Mouse (Mus musculus) heart, adult 2 months (tissue): ENCODE measurements around the gene Olfr23. TPM values are rescaled to one million over a fixed set of nuclear protein-coding genes. Genes with fewer than 3 reads are reported as not detected.
"Not testable (repeated sequence)": the region's sequence is repeated elsewhere in the genome, so short reads cannot be mapped to it uniquely, and the experiment has no call there.

Experiments
- DNase-seq, 2 experiments: peaks; one replicate each; pipeline ENCODE4 v3.0.0; 2021
- H3K27ac ChIP-seq: fragments of 200-600 bp; 2 replicates; pipeline ENCODE4 v1.8.1; 2022
- H3K27me3 ChIP-seq: fragments of 200-500 bp; 2 replicates; pipeline ENCODE4 v1.6.1; 2012; ENCODE audit warnings: mild to moderate bottlenecking, low read length, inconsistent platforms, mixed read lengths; ENCODE audit not compliant: control insufficient read depth, insufficient read depth
- H3K36me3 ChIP-seq: fragments of 200-500 bp; 2 replicates; pipeline ENCODE4 v1.6.1; 2012; ENCODE audit warnings: low read length, inconsistent platforms; ENCODE audit not compliant: control insufficient read depth, insufficient read depth
- H3K4me1 ChIP-seq: fragments of 200-500 bp; 2 replicates; pipeline ENCODE4 v1.6.1; 2011; ENCODE audit warnings: low read length; ENCODE audit not compliant: control insufficient read depth, insufficient read depth
- H3K4me3 ChIP-seq: fragments of 200-600 bp; 2 replicates; pipeline ENCODE4 v1.8.1; 2022
- H3K79me2 ChIP-seq: fragments of 200-500 bp; replicated peaks from 2 replicates; pipeline ENCODE4 v1.6.1; 2012; ENCODE audit warnings: mild to moderate bottlenecking, inconsistent platforms, low read length, moderate library complexity, mixed read lengths; ENCODE audit not compliant: control insufficient read depth, insufficient read depth
- H3K9ac ChIP-seq: fragments of 200-500 bp; 2 replicates; pipeline ENCODE4 v1.6.1; 2012; ENCODE audit warnings: low read depth, mild to moderate bottlenecking, control low read depth, inconsistent platforms, low read length, mixed read lengths
- CTCF ChIP-seq: fragments of 200-600 bp; IDR thresholded peaks from 2 replicates; pipeline ENCODE4 v1.8.1; 2022; ENCODE audit warnings: antibody characterized with exemption, mild to moderate bottlenecking, moderate library complexity
- EP300 ChIP-seq: fragments of 200-500 bp; IDR thresholded peaks from 2 replicates; pipeline ENCODE4 v1.6.1; 2011; ENCODE audit warnings: low read depth, low read length, control low read depth; ENCODE audit not compliant: insufficient read depth
- POLR2A ChIP-seq: fragments of 200-500 bp; IDR thresholded peaks from 2 replicates; pipeline ENCODE4 v1.6.1; 2011; ENCODE audit warnings: mild to moderate bottlenecking, low read depth, low read length, control low read depth; ENCODE audit not compliant: insufficient read depth
- WGBS: fragments of 180-500 bp; shearing (Covaris S2); methylation state at CpG from one replicate; pipeline ENCODE4 v1.1.7; 2018; 5-methylcytosine and 5-hydroxymethylcytosine counted together
- intact Hi-C: fragments of 180-260 bp; cut with DNase I; formaldehyde crosslinking; loops from one replicate; pipeline ENCODE4 v1.15.1; 2025
- long read RNA-seq: library from polyadenylated mRNA; stranded (forward); transcript quantifications from one replicate; pipeline ENCODE4 v2.0.0, GENCODE M21; 2021
- polyA plus RNA-seq: library from polyadenylated mRNA; depleted of rRNA; stranded (reverse); fragments of >200 nt; gene quantifications from 2 replicates; pipeline ENCODE4 v1.2.3, GENCODE M21; 2012; rRNA removed
- total RNA-seq, 2 experiments: library from RNA; stranded (reverse); gene quantifications; 2 replicates each; pipeline ENCODE4 v1.2.3; 2021

Olfr23 gene
- total RNA-seq (not detected), polyA plus RNA-seq (not detected in 2 replicates)
- long read RNA-seq = 0 reads

DNA sequence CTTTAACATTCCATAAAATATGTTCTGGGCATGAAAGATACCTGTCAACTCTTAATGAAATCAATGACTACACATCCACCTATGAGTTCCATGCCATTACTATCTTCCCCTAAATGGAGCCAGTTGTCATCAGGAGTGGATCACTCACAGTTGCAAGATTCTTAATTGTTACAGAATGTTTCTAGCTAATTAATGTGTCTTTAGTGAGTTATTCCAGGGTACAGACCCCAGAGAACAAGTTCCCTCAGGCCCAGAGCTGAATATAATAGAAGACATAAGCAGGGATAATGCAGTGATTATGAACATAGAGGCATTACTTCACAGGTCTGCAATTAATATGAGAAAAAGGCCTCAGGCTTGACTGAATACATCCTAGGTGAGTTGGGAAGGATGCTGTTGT is at the start of gene Olfr23:
Gene Olfr23 (plus strand): TSS at position 301 of the 400 bp plus-strand sequence.
- H3K27ac ChIP-seq = no peak within 1 kb of the TSS
- H3K4me3 ChIP-seq = no peak within 1 kb of the TSS
- DNase-seq = no peak
- H3K4me1 ChIP-seq = no peaks in the 10 kb centered on the region
- no peaks in the 10 kb centered on the region for H3K79me2 ChIP-seq
- TF ChIP-seq CTCF = no peak
- TF ChIP-seq POLR2A = no peak
- no peak for TF ChIP-seq EP300
- H3K27me3 ChIP-seq = no peaks in the 10 kb centered on the region
- H3K36me3 ChIP-seq = no peaks in the 10 kb centered on the region
- H3K9ac ChIP-seq = no peak within 1 kb of the TSS
- intact Hi-C loops = no loop called here

GRCm38 (mm10) chr11:73890671-73891070 is 45.8 kb upstream of the Olfr23 start, which contains the start of gene Olfr394:
Gene Olfr394 (minus strand): TSS chr11:73890771.
- Histone ChIP-seq H3K9ac (no peak within 1 kb of the TSS), H3K4me1 (no peaks in the 10 kb centered on the region), H3K4me3 (no peak within 1 kb of the TSS), H3K79me2 (no peaks in the 10 kb centered on the region), H3K27me3 (no peaks in the 10 kb centered on the region), H3K27ac (no peak within 1 kb of the TSS), H3K36me3 (no peaks in the 10 kb centered on the region)
- WGBS = 78% methylated on average over 1 of the region's 1 CpGs
- intact Hi-C loops = no loop called here
- DNase-seq = no peak
- TF ChIP-seq EP300 (no peak), POLR2A (no peak), CTCF (no peak)

DNA sequence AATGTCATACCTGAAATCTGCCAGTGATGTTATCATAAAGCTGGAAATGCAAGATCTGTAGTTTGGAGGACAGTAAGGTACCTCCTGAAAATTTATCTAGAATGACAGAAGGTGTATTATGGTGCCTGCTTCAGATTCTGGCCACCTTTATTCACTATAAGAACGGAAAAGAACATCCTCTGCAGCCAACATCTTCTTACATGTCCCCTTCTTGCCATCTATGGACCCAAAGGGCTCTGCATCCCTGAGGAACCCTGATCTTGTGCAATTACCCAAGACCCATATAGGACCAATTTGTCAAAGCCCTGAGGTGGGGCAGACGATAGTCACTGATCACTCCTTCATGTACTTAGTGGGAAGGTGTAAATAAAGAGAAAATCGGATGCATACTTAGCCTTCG is 27.3 kb upstream of the Olfr23 start, which contains the start of gene Olfr395:
Gene Olfr395 (minus strand): TSS at position 101 of the 400 bp plus-strand sequence.
- DNase-seq, intact Hi-C loops, H3K9ac ChIP-seq, H3K79me2 ChIP-seq, H3K27me3 ChIP-seq, H3K4me3 ChIP-seq, H3K36me3 ChIP-seq, H3K4me1 ChIP-seq, H3K27ac ChIP-seq: not testable (repeated sequence)
- WGBS = 70% methylated on average over 4 of the region's 4 CpGs

DNA sequence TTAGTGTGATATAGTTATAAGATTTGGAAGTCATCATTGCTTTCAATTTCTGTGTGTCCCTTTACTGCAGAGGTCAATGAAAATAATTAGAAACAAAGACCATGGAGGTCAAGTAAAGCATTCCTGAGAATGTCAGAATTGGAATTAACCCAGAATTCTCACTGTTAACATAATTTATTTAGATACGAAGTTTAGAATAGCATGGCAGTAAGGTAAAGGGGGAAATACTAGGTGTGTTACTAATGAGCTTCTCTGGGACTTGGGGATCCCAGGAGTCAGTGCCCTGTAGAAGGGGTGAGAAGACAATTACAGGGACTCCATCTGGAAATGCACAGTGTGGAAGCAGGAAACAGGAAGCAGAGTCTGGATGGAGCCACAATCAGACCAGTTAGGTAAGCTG is 24.0 kb downstream of the Olfr23 start, which contains the start of gene Olfr397:
Gene Olfr397 (plus strand): TSS at position 301 of the 400 bp plus-strand sequence.
- H3K9ac ChIP-seq = no peak within 1 kb of the TSS
- H3K79me2 ChIP-seq = no peaks in the 10 kb centered on the region
- TF ChIP-seq POLR2A = no peak
- no peak for TF ChIP-seq EP300
- TF ChIP-seq CTCF = no peak
- H3K36me3 ChIP-seq = no peaks in the 10 kb centered on the region
- H3K4me1 ChIP-seq = no peaks in the 10 kb centered on the region
- H3K4me3 ChIP-seq = no peak within 1 kb of the TSS
- intact Hi-C loops = no loop called here
- DNase-seq = no peak
- WGBS = 58% methylated on average over 1 of the region's 1 CpGs
- no peaks in the 10 kb centered on the region for H3K27me3 ChIP-seq
- no peak within 1 kb of the TSS for H3K27ac ChIP-seq

DNA sequence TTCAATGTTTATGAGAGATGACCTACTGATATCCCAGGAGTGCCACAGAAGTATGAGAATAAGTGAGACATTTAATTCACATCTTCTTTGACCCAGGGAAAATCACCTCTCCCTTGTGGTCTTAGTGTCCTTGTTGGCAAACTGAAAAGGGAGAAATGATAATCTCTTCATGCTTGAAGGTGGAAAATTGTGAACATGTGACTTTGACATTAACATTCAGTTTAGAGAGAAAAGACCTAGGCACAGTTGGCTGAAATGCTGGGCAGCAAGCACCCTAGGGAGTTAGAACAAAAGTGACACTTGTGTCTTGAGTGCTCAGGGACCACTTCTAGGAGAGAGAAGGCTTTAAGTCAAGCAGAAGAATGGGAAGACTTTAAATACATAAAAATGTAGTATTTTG is 53.8 kb downstream of the Olfr23 start, which contains the start of gene Olfr398:
Gene Olfr398 (minus strand): TSS at position 101 of the 400 bp plus-strand sequence.
- Histone ChIP-seq H3K27ac (no peak within 1 kb of the TSS), H3K27me3 (no peaks in the 10 kb centered on the region), H3K4me3 (no peak within 1 kb of the TSS), H3K4me1 (no peaks in the 10 kb centered on the region), H3K79me2 (no peaks in the 10 kb centered on the region), H3K36me3 (no peaks in the 10 kb centered on the region), H3K9ac (no peak within 1 kb of the TSS)
- TF ChIP-seq POLR2A (no peak), CTCF (no peak), EP300 (no peak)
- DNase-seq = no peak
- intact Hi-C loops = no loop called here

Other genes with a start within 250 kb of the Olfr23 start
- gene Zfp735, start 247.9 kb upstream of the Olfr23 start, total RNA-seq = not detected
- gene Zfp735, start 247.9 kb upstream of the Olfr23 start, polyA plus RNA-seq = not detected in 2 replicates
- not detected for gene Olfr389, start 156.0 kb upstream of the Olfr23 start, total RNA-seq
- gene Olfr389, start 156.0 kb upstream of the Olfr23 start, polyA plus RNA-seq = not detected in 2 replicates
- gene Olfr390, start 153.7 kb upstream of the Olfr23 start, total RNA-seq = not detected
- gene Olfr390, start 153.7 kb upstream of the Olfr23 start, polyA plus RNA-seq = not detected in 2 replicates
- not detected for gene Olfr391-ps, start 133.6 kb upstream of the Olfr23 start, total RNA-seq
- gene Olfr391-ps, start 133.6 kb upstream of the Olfr23 start, polyA plus RNA-seq = not detected in 2 replicates
- gene Olfr392, start 119.6 kb upstream of the Olfr23 start, total RNA-seq = not detected
- not detected in 2 replicates for gene Olfr392, start 119.6 kb upstream of the Olfr23 start, polyA plus RNA-seq
- not detected for gene Olfr393, start 85.2 kb upstream of the Olfr23 start, total RNA-seq
- not detected in 2 replicates for gene Olfr393, start 85.2 kb upstream of the Olfr23 start, polyA plus RNA-seq
- gene Olfr394, start 45.9 kb upstream of the Olfr23 start, total RNA-seq = not detected
- not detected in 2 replicates for gene Olfr394, start 45.9 kb upstream of the Olfr23 start, polyA plus RNA-seq
- not detected for gene Olfr395, start 27.4 kb upstream of the Olfr23 start, total RNA-seq
- gene Olfr395, start 27.4 kb upstream of the Olfr23 start, polyA plus RNA-seq = not detected in 2 replicates
- not detected for gene Olfr397, start 24.1 kb downstream of the Olfr23 start, total RNA-seq
- gene Olfr397, start 24.1 kb downstream of the Olfr23 start, polyA plus RNA-seq = not detected in 2 replicates
- not detected for gene Olfr398, start 53.7 kb downstream of the Olfr23 start, total RNA-seq
- gene Olfr398, start 53.7 kb downstream of the Olfr23 start, polyA plus RNA-seq = not detected in 2 replicates
- not detected for gene Olfr139, start 119.9 kb downstream of the Olfr23 start, total RNA-seq
- not detected in 2 replicates for gene Olfr139, start 119.9 kb downstream of the Olfr23 start, polyA plus RNA-seq
- not detected for gene Olfr399, start 119.9 kb downstream of the Olfr23 start, total RNA-seq
- not detected in 2 replicates for gene Olfr399, start 119.9 kb downstream of the Olfr23 start, polyA plus RNA-seq
- gene Zfp616, start 133.3 kb downstream of the Olfr23 start, total RNA-seq = not detected
- gene Zfp616, start 133.3 kb downstream of the Olfr23 start, polyA plus RNA-seq = not detected in 2 replicates
- gene Olfr401, start 177.0 kb downstream of the Olfr23 start, total RNA-seq = not detected
- not detected in 2 replicates for gene Olfr401, start 177.0 kb downstream of the Olfr23 start, polyA plus RNA-seq
- gene Olfr402, start 216.9 kb downstream of the Olfr23 start, total RNA-seq = not detected
- gene Olfr402, start 216.9 kb downstream of the Olfr23 start, polyA plus RNA-seq = not detected in 2 replicates
- gene Olfr403, start 249.6 kb downstream of the Olfr23 start, total RNA-seq = not detected
- gene Olfr403, start 249.6 kb downstream of the Olfr23 start, polyA plus RNA-seq = not detected in 2 replicates